Mouse (Mus musculus): ENCODE results near the gene Sox30. TPM values are rescaled to one million over a fixed set of nuclear protein-coding genes. Genes with fewer than 3 reads are reported as not detected.

Gene Sox30
- total RNA-seq, 2 experiments from 2014 or later, result 0.10 TPM; not detected in 1

Other genes starting within 250 kb of the Sox30 start
- gene Clint1, start 128.3 kb upstream of the Sox30 start, total RNA-seq (2021), result 10 to 100 TPM; 48.6 to 55.2 TPM
- 10 to 100 TPM; 23.8 to 25.4 TPM for gene Lsm11, start 35.4 kb upstream of the Sox30 start, total RNA-seq (2021)
- gene Thg1l, start 24.8 kb upstream of the Sox30 start, total RNA-seq (2021), result 10 to 100 TPM in 1 of 2 experiments, 1 to 10 TPM in 1; 10.0 to 12.4 TPM
- gene Gm12166, start 72.0 kb downstream of the Sox30 start, total RNA-seq (2021), result 1 to 10 TPM; 2.6 to 6.4 TPM
- gene Adam19, start 75.7 kb downstream of the Sox30 start, total RNA-seq (2021), result 10 to 100 TPM; 16.8 to 20.9 TPM
- gene Nipal4, start 186.2 kb downstream of the Sox30 start, total RNA-seq (2021), result 1 to 10 TPM; 1.9 to 2.5 TPM